ENCODE assay signal across 10 mouse cellular contexts in genomic region chr2:118390072-118390471, GRCm38 (mm10). TPM values are rescaled to one million over a fixed set of nuclear protein-coding genes. Genes with fewer than 3 reads are reported as not detected.
DNase-seq lines count a peak whose midpoint lies in the region; ATAC-seq and TF ChIP-seq lines count a peak whose summit lies in the region.
"Had no signal": no experiment of that assay in that cellular context is flagged by ENCODE, and none has a peak within 500 bp of the region (broad histone marks: within the 10 kb centered on the region; RNA-seq: fewer than 3 reads in every experiment).

No protein-coding gene starts in this region.

- ATAC-seq in intestine, embryonic 16.5 days = no peak
- ATAC-seq in intestine, postnatal 0 days = no peak
- no peak for ATAC-seq in liver, embryonic 13.5 days (ENCODE audit: low read depth)

- DNase-seq in CH12.LX (ENCODE audit: extremely low read depth) = peak; percentile 29
- DNase-seq in Muller cell, postnatal 12 days (ENCODE audit: inconsistent ontology term) = peak; percentile 60
- DNase-seq in liver, embryonic 13.5 days = no peak
- DNase-seq in urinary bladder, postnatal 14 days (ENCODE audit: low spot score) = no peak
- no peak for DNase-seq in testis, postnatal 10 days (ENCODE audit: low spot score)
- DNase-seq: lung, postnatal 4 days; spleen, adult 18-20 months had no signal

- peak overlapping the region; percentile 76; the same call in 1 of the 2 replicates for H3K4me2 ChIP-seq in intestine, embryonic 16.5 days (ENCODE audit: low read depth, low read length)
- H3K4me2 ChIP-seq in intestine, postnatal 0 days (replicated peaks; ENCODE audit: low read depth) = no peak overlapping the region
- peak overlapping the region; percentile 99 for H3K4me2 ChIP-seq in CH12.LX (ENCODE audit: insufficient read depth, low read depth, poor library complexity, severe bottlenecking)
- H3K4me2 ChIP-seq in liver, embryonic 13.5 days = peak overlapping the region; percentile 89

- H3K27me3 ChIP-seq in intestine, embryonic 16.5 days (replicated peaks; ENCODE audit: control insufficient read depth, insufficient read depth, low read length) = no peaks in the 10 kb centered on the region
- H3K27me3 ChIP-seq in intestine, postnatal 0 days (replicated peaks; ENCODE audit: control insufficient read depth, insufficient read depth, low read length) = no peaks in the 10 kb centered on the region
- no peaks in the 10 kb centered on the region for H3K27me3 ChIP-seq in CH12.LX (replicated peaks)
- H3K27me3 ChIP-seq in liver, embryonic 13.5 days = no peaks in the 10 kb centered on the region
- H3K27me3 ChIP-seq: embryonic facial prominence, embryonic 15.5 days had no signal

- no peak for TF ChIP-seq RAD21 in CH12.LX (IDR thresholded peaks at IDR 0.05; ENCODE audit: low read depth, low read length)

- dilution Hi-C loops in CH12.LX (cut with MboI; ENCODE audit: extremely low pct_ligation_motif_present, extremely low pct_unique_long_range_greater_than_20kb, low sequenced_read_pairs) = no loop called here

- WGBS in intestine, embryonic 16.5 days = 79% methylated on average over 5 of the region's 5 CpGs
- WGBS in intestine, postnatal 0 days = 51% methylated on average over 5 of the region's 5 CpGs
- 75% methylated on average over 5 of the region's 5 CpGs for WGBS in liver, embryonic 13.5 days (ENCODE audit: insufficient replicate concordance)

- H3K4me3 ChIP-seq in intestine, embryonic 16.5 days (ENCODE audit: low read length) = no peak overlapping the region
- H3K4me3 ChIP-seq in intestine, postnatal 0 days (ENCODE audit: low read depth, low read length) = no peak overlapping the region
- peak overlapping the region; percentile 46 to 95 (median 89) for H3K4me3 ChIP-seq in CH12.LX (replicated peaks in 1 of 3; ENCODE audit: low read depth in 2 of 3, low read length in 2 of 3, poor library complexity in 1 of 3)
- H3K4me3 ChIP-seq in liver, embryonic 13.5 days (replicated peaks) = peak overlapping the region; percentile 7; the same call in 1 of the 2 replicates

- in situ Hi-C loops in CH12.LX (cut with MboI; ENCODE audit: low pct_ligation_motif_present, low pct_unique_long_range_greater_than_20kb, low sequenced_read_pairs) = no loop called here

- no peak overlapping the region for H3K9ac ChIP-seq in intestine, embryonic 16.5 days (ENCODE audit: low read depth, low read length)
- H3K9ac ChIP-seq in intestine, postnatal 0 days (ENCODE audit: low read depth, low read length) = no peak overlapping the region
- peak overlapping the region; percentile 86 for H3K9ac ChIP-seq in CH12.LX (ENCODE audit: insufficient read depth, low read depth)
- no peak overlapping the region for H3K9ac ChIP-seq in liver, embryonic 13.5 days
- H3K9ac ChIP-seq: embryonic facial prominence, embryonic 15.5 days had no signal

- peaks cover 21% of the 10 kb centered on the region for H3K79me2 ChIP-seq in CH12.LX (replicated peaks; ENCODE audit: control insufficient read depth, extremely low read depth, insufficient read depth, poor library complexity, severe bottlenecking)

- no peak overlapping the region for H3K27ac ChIP-seq in intestine, embryonic 16.5 days (ENCODE audit: low read length)
- H3K27ac ChIP-seq in intestine, postnatal 0 days (ENCODE audit: low read depth, low read length) = no peak overlapping the region
- no peak overlapping the region; the same call in 1 of the 2 replicates for H3K27ac ChIP-seq in CH12.LX (ENCODE audit: insufficient read depth, low read depth)
- H3K27ac ChIP-seq in liver, embryonic 13.5 days = peak overlapping the region; percentile 14; the same call in 1 of the 2 replicates

- TF ChIP-seq POLR2A in CH12.LX (IDR thresholded peaks at IDR 0.05; ENCODE audit: low read depth, low read length) = no peak

- peaks cover 8% of the 10 kb centered on the region for H3K4me1 ChIP-seq in intestine, embryonic 16.5 days (ENCODE audit: control insufficient read depth, insufficient read depth, low read length)
- no peaks in the 10 kb centered on the region for H3K4me1 ChIP-seq in intestine, postnatal 0 days (replicated peaks; ENCODE audit: control insufficient read depth, insufficient read depth, low read length)
- H3K4me1 ChIP-seq in CH12.LX (ENCODE audit: control insufficient read depth in 1 of 2, insufficient read depth in 2 of 2) = peaks cover 2 to 18% of the 10 kb centered on the region in 2 experiments; a peak in 2 of 4 replicates
- H3K4me1 ChIP-seq in liver, embryonic 13.5 days (replicated peaks) = peaks cover 34% of the 10 kb centered on the region

- peak; percentile 54 for TF ChIP-seq EP300 in CH12.LX (IDR thresholded peaks at IDR 0.05; ENCODE audit: low read length)

- TF ChIP-seq CTCF in intestine, postnatal 0 days (IDR thresholded peaks at IDR 0.05; ENCODE audit: low read depth) = no peak
- no peak for TF ChIP-seq CTCF in CH12.LX (conservative IDR thresholded peaks at IDR 0.05 in 1 of 2, IDR thresholded peaks at IDR 0.05 in 1 of 2; ENCODE audit: low read depth in 2 of 2, low read length in 2 of 2)

- no peaks in the 10 kb centered on the region for H3K36me3 ChIP-seq in intestine, embryonic 16.5 days (ENCODE audit: control insufficient read depth, insufficient read depth, low read length)
- H3K36me3 ChIP-seq in intestine, postnatal 0 days (ENCODE audit: control insufficient read depth, insufficient read depth) = no peaks in the 10 kb centered on the region
- no peaks in the 10 kb centered on the region for H3K36me3 ChIP-seq in CH12.LX (replicated peaks in 1 of 2; ENCODE audit: control insufficient read depth in 1 of 2, insufficient read depth in 1 of 2, low read length in 1 of 2)
- H3K36me3 ChIP-seq in liver, embryonic 13.5 days = no peaks in the 10 kb centered on the region
- H3K36me3 ChIP-seq: embryonic facial prominence, embryonic 15.5 days had no signal

- H3K9me3 ChIP-seq in intestine, embryonic 16.5 days (ENCODE audit: control insufficient read depth, low read length) = no peaks in the 10 kb centered on the region
- no peaks in the 10 kb centered on the region for H3K9me3 ChIP-seq in intestine, postnatal 0 days (ENCODE audit: control insufficient read depth)
- no peaks in the 10 kb centered on the region for H3K9me3 ChIP-seq in CH12.LX (replicated peaks; ENCODE audit: low read length)
- no peaks in the 10 kb centered on the region for H3K9me3 ChIP-seq in liver, embryonic 13.5 days (replicated peaks)
- H3K9me3 ChIP-seq: embryonic facial prominence, embryonic 15.5 days had no signal

TF ChIP-seq in CH12.LX, 34 proteins besides CTCF, POLR2A, EP300 and RAD21:
- no peak for TF ChIP-seq ZKSCAN1 (IDR thresholded peaks at IDR 0.05; ENCODE audit: borderline replicate concordance, low read depth, low read length)
- TF ChIP-seq POLR2AphosphoS2 (IDR thresholded peaks at IDR 0.05; ENCODE audit: low read depth, low read length) = no peak
- TF ChIP-seq IRF4 (IDR thresholded peaks at IDR 0.05; ENCODE audit: low read depth, low read length) = peak; percentile 42; the same call in 1 of the 2 replicates
- no peak for TF ChIP-seq NRF1 (IDR thresholded peaks at IDR 0.05; ENCODE audit: low read depth, low read length)
- TF ChIP-seq TCF12 (IDR thresholded peaks at IDR 0.05; ENCODE audit: low read depth, low read length) = 0 out of 2 replicates have a peak, but pooled peaks have one; percentile 20
- TF ChIP-seq E2F4 (IDR thresholded peaks at IDR 0.05; ENCODE audit: insufficient replicate concordance, low read depth, low read length) = 0 out of 2 replicates have a peak, but pooled peaks have one; percentile 19
- 0 out of 2 replicates have a peak, but pooled peaks have one; percentile 12 for TF ChIP-seq NELFE (IDR thresholded peaks at IDR 0.05; ENCODE audit: low read depth, low read length)
- TF ChIP-seq CHD1 (IDR thresholded peaks at IDR 0.05; ENCODE audit: low read depth, low read length) = no peak
- TF ChIP-seq ETS1 (conservative IDR thresholded peaks at IDR 0.05; ENCODE audit: low read depth, low read length) = peak; percentile 34; the same call in 1 of the 2 replicates
- TF ChIP-seq UBTF (IDR thresholded peaks at IDR 0.05; ENCODE audit: low read depth, low read length) = no peak
- TF ChIP-seq BHLHE40 (IDR thresholded peaks at IDR 0.05; ENCODE audit: low read depth, low read length) = no peak
- no peak for TF ChIP-seq ZMIZ1 (IDR thresholded peaks at IDR 0.05; ENCODE audit: low read depth, low read length)
- TF ChIP-seq RCOR1 (conservative IDR thresholded peaks at IDR 0.05; ENCODE audit: low read depth, low read length) = 0 out of 2 replicates have a peak, but pooled peaks have one; percentile 48
- no peak for TF ChIP-seq MYC (IDR thresholded peaks at IDR 0.05; ENCODE audit: low read depth, low read length)
- TF ChIP-seq MAZ (IDR thresholded peaks at IDR 0.05; ENCODE audit: low read depth, low read length) = peak; percentile 64; the same call in 1 of the 2 replicates
- peak; percentile 42; the same call in 1 of the 2 replicates for TF ChIP-seq SIN3A (IDR thresholded peaks at IDR 0.05; ENCODE audit: low read length)
- TF ChIP-seq JUND (conservative IDR thresholded peaks at IDR 0.05; ENCODE audit: low read depth, low read length) = 0 out of 2 replicates have a peak, but pooled peaks have one; percentile 38
- TF ChIP-seq CHD2 (IDR thresholded peaks at IDR 0.05; ENCODE audit: low read length) = no peak
- TF ChIP-seq ZC3H11A (IDR thresholded peaks at IDR 0.05; ENCODE audit: low read depth, low read length) = no peak
TF ChIP-seq in CH12.LX: peak in this region for 9.

RNA-seq across cellular contexts. Expression of gene Eif2ak4, which starts 1.7 kb away (rescaled TPM):
- polyA plus RNA-seq in intestine, embryonic 16.5 days (2015; fragmentation: Nextera tagmentation; extraction: Ambion mirVana) = 9.0 and 9.5 TPM in 2 replicates
- 3.7 and 3.8 TPM in 2 replicates for polyA plus RNA-seq in intestine, postnatal 0 days (2015; fragmentation: Nextera tagmentation; extraction: Ambion mirVana)
- total RNA-seq in CH12.LX (2012; rRNA removed) = 15.7 and 18.1 TPM in 2 replicates
- 15.0 and 16.1 TPM in 2 replicates for total RNA-seq in CH12.LX (2014; rRNA removed)
- polyA plus RNA-seq in CH12.LX (2012; ENCODE audit: insufficient read length, low read depth) = 19.6 and 22.3 TPM in 2 replicates
- 4.6 and 5.1 TPM in 2 replicates for polyA plus RNA-seq in liver, embryonic 13.5 days (2015; fragmentation: Nextera tagmentation; extraction: Ambion mirVana)

RNA-seq across cellular contexts. Expression of gene Gpr176, which starts 16.9 kb away (rescaled TPM):
- 0.35 and 0.42 TPM in 2 replicates for polyA plus RNA-seq in intestine, embryonic 16.5 days (2015; fragmentation: Nextera tagmentation; extraction: Ambion mirVana)
- 0.57 and 0.84 TPM in 2 replicates for polyA plus RNA-seq in intestine, postnatal 0 days (2015; fragmentation: Nextera tagmentation; extraction: Ambion mirVana)
- total RNA-seq in CH12.LX (2012; rRNA removed) (not detected in 2 replicates), CH12.LX (2014; rRNA removed) (not detected in 2 replicates)
- polyA plus RNA-seq in CH12.LX (2012; ENCODE audit: insufficient read length, low read depth) = not detected in 2 replicates
- 0.38 TPM in 2 replicates for polyA plus RNA-seq in liver, embryonic 13.5 days (2015; fragmentation: Nextera tagmentation; extraction: Ambion mirVana)

Comparison
In these comparisons a context has a peak if more than half of its experiments do, and no peak if none do; other contexts are left out.
1. H3K4me3 ChIP-seq: peak in CH12.LX (3 of 3) and liver, embryonic 13.5 days (single experiment); none in intestine, embryonic 16.5 days (single experiment) and intestine, postnatal 0 days (single experiment).
2. DNase-seq: peak in CH12.LX (single experiment) and Muller cell, postnatal 12 days (single experiment); none in liver, embryonic 13.5 days (single experiment), urinary bladder, postnatal 14 days (single experiment) and testis, postnatal 10 days (single experiment).